Mouse (Mus musculus): ENCODE data around the gene Rps18.

DNA sequence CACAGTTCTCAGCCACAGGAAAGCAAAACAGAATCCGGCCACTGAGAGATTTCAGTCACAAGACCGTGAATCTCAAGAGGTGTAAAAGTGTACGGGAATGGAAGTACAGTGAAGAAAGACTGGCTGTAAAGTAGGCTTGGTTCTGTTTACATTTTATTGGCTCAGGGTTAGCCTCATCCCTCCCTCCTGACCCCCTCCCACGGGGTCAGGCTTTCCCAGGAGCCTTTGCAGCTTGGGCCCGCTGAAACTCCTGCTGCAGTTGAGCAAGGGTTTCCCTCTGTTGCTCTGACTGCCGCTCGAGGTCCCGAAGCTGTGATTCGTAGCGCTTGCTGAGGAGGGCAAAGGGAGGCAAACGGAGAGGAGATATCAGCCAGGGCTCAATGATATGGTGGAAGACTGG lies 17.0 kb downstream of the Rps18 start:
- TF ChIP-seq CTCF (IDR thresholded peaks at IDR 0.05) (no peak), POLR2A (IDR thresholded peaks at IDR 0.05; ENCODE audit: insufficient read depth, low read depth, low read length) (no peak), EP300 (IDR thresholded peaks at IDR 0.05; ENCODE audit: insufficient read depth, low read depth, low read length) (no peak)
